Mouse (Mus musculus): ENCODE measurements around the gene Nefh.

DNA sequence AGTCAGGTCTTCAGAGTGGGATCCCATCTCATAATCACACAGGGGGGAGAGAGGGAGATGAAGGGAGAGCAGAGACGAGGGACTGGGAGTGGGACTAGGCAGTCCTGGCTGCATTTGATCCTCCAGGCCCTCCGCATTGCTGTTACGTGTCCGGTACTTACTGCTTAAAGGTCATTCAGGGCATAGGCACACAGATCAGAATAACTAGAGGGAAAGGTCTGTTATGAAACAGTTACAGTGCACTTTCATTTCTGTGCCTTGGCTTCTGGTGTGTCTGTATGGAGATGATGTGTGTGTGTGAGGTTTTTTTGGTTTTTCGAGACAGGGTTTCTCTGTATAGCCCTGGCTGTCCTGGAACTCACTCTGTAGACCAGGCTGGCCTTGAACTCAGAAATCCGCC lies 41.6 kb downstream of the Nefh start:
- TF ChIP-seq CTCF (IDR thresholded peaks at IDR 0.05; ENCODE audit: extremely low read depth, insufficient read length, insufficient replicate concordance, low read depth, low read length) (no peak), POLR2A (IDR thresholded peaks at IDR 0.05; ENCODE audit: low read depth, low read length) (no peak)
